Mouse (Mus musculus) CH12.LX (cell line): ENCODE data around the gene Msi2. TPM values are rescaled to one million over a fixed set of nuclear protein-coding genes. Genes with fewer than 3 reads are reported as not detected.

Source experiments
- DNase-seq: peaks from one replicate; pipeline ENCODE4 v3.0.0-alpha.2; 2013; ENCODE audit errors: extremely low read depth
- H3K27ac ChIP-seq: 2 replicates; pipeline ENCODE4 v1.5.1; 2012; ENCODE audit warnings: low read depth, mild to moderate bottlenecking, control low read depth, moderate library complexity; ENCODE audit not compliant: insufficient read depth
- H3K27me3 ChIP-seq: replicated peaks from 2 replicates; pipeline ENCODE3; 2012; ENCODE audit warnings: inconsistent platforms
- H3K36me3 ChIP-seq, 2 experiments: replicated peaks in 1 of 2; 2 replicates each; pipeline versions ENCODE3 to v1.6.1; 2012; ENCODE audit warnings: inconsistent platforms in 1 of 2, low read length in 1 of 2, mild to moderate bottlenecking in 1 of 2, mixed read lengths in 1 of 2, moderate library complexity in 1 of 2; ENCODE audit not compliant: control insufficient read depth in 1 of 2, insufficient read depth in 1 of 2
- H3K4me1 ChIP-seq, 2 experiments: 2 replicates each; pipeline ENCODE4 v1.6.1; 2012; ENCODE audit warnings: inconsistent platforms in 1 of 2, moderate library complexity in 1 of 2; ENCODE audit not compliant: insufficient read depth in 2 of 2, control insufficient read depth in 1 of 2
- H3K4me2 ChIP-seq: 2 replicates; pipeline ENCODE4 v1.6.1; 2012; ENCODE audit warnings: low read depth, mild to moderate bottlenecking, control low read depth; ENCODE audit not compliant: poor library complexity, insufficient read depth, severe bottlenecking
- H3K4me3 ChIP-seq, 3 experiments: fragments of 150-350 bp in 1 of 3; sonication (generic) in 1 of 3; replicated peaks in 1 of 3; 2 replicates each; pipeline versions ENCODE3 to v1.5.1; 2011 to 2012; ENCODE audit warnings: low read depth in 2 of 3, low read length in 2 of 3, mild to moderate bottlenecking in 2 of 3, moderate library complexity in 2 of 3, control low read depth in 1 of 3, improper control_type of control experiment in 1 of 3, inconsistent platforms in 1 of 3, mixed read lengths in 1 of 3; ENCODE audit not compliant: poor library complexity in 1 of 3
- H3K79me2 ChIP-seq: replicated peaks from 2 replicates; pipeline ENCODE4 v1.6.1; 2012; ENCODE audit warnings: mild to moderate bottlenecking, moderate library complexity; ENCODE audit not compliant: control insufficient read depth, poor library complexity, insufficient read depth, severe bottlenecking; ENCODE audit errors: extremely low read depth
- H3K9ac ChIP-seq: 2 replicates; pipeline ENCODE4 v1.6.1; 2012; ENCODE audit warnings: low read depth, mild to moderate bottlenecking, control low read depth, moderate library complexity; ENCODE audit not compliant: insufficient read depth
- H3K9me3 ChIP-seq: replicated peaks from 2 replicates; pipeline ENCODE3; 2012; ENCODE audit warnings: low read length, inconsistent platforms, mixed read lengths
- CHD1 ChIP-seq: IDR thresholded peaks from 2 replicates; pipeline ENCODE4 v1.6.1; 2012; ENCODE audit warnings: low read depth, low read length, improper control_type of control experiment, inconsistent platforms
- CHD2 ChIP-seq: IDR thresholded peaks from 2 replicates; pipeline ENCODE4 v1.6.1; 2011; ENCODE audit warnings: low read length, improper control_type of control experiment
- E2F4 ChIP-seq: IDR thresholded peaks from 2 replicates; pipeline ENCODE4 v1.6.1; 2011; ENCODE audit warnings: low read depth, low read length, improper control_type of control experiment; ENCODE audit not compliant: insufficient replicate concordance
- EP300 ChIP-seq: IDR thresholded peaks from 2 replicates; pipeline ENCODE4 v1.6.1; 2011; ENCODE audit warnings: low read length, improper control_type of control experiment
- ETS1 ChIP-seq: conservative IDR thresholded peaks from 2 replicates; pipeline ENCODE4 v1.6.1; 2012; ENCODE audit warnings: low read depth, mild to moderate bottlenecking, inconsistent platforms, low read length, improper control_type of control experiment, moderate library complexity
- GABPA ChIP-seq: IDR thresholded peaks from 2 replicates; pipeline ENCODE4 v1.6.1; 2012; ENCODE audit warnings: low read depth, low read length, improper control_type of control experiment, inconsistent platforms; ENCODE audit not compliant: insufficient replicate concordance
- IRF4 ChIP-seq: IDR thresholded peaks from 2 replicates; pipeline ENCODE4 v1.6.1; 2014; ENCODE audit warnings: low read depth, mild to moderate bottlenecking, inconsistent platforms, low read length, improper control_type of control experiment
- JUND ChIP-seq: conservative IDR thresholded peaks from 2 replicates; pipeline ENCODE4 v1.6.1; 2011; ENCODE audit warnings: low read depth, low read length, improper control_type of control experiment
- KAT2A ChIP-seq: IDR thresholded peaks from 2 replicates; pipeline ENCODE4 v1.6.1; 2012; ENCODE audit warnings: low read length, improper control_type of control experiment, inconsistent platforms; ENCODE audit not compliant: insufficient replicate concordance
- MAX ChIP-seq: IDR thresholded peaks from 2 replicates; pipeline ENCODE4 v1.6.1; 2011; ENCODE audit warnings: low read length, improper control_type of control experiment
- MAZ ChIP-seq: IDR thresholded peaks from 2 replicates; pipeline ENCODE4 v1.6.1; 2012; ENCODE audit warnings: low read depth, mild to moderate bottlenecking, inconsistent platforms, low read length, improper control_type of control experiment, moderate library complexity
- MXI1 ChIP-seq: IDR thresholded peaks from 2 replicates; pipeline ENCODE4 v1.6.1; 2011; ENCODE audit warnings: mild to moderate bottlenecking, low read depth, low read length, improper control_type of control experiment
- POLR2A ChIP-seq: IDR thresholded peaks from 2 replicates; pipeline ENCODE4 v1.6.1; 2011; ENCODE audit warnings: low read depth, mild to moderate bottlenecking, improper control_type of control experiment, low read length
- SIN3A ChIP-seq: IDR thresholded peaks from 2 replicates; pipeline ENCODE4 v1.6.1; 2012; ENCODE audit warnings: low read length, improper control_type of control experiment, inconsistent platforms
- SMC3 ChIP-seq: IDR thresholded peaks from 2 replicates; pipeline ENCODE4 v1.6.1; 2011; ENCODE audit warnings: low read depth, low read length, improper control_type of control experiment
- TBP ChIP-seq: conservative IDR thresholded peaks from 2 replicates; pipeline ENCODE4 v1.6.1; 2011; ENCODE audit warnings: low read depth, low read length, improper control_type of control experiment
- ZNF384 ChIP-seq: IDR thresholded peaks from 2 replicates; pipeline ENCODE4 v1.6.1; 2012; ENCODE audit warnings: low read depth, low read length, improper control_type of control experiment, inconsistent platforms
- dilution Hi-C: fragments of 300-500 bp; cut with MboI; formaldehyde crosslinking; loops from 2 replicates; pipeline ENCODE4 v1.14.3; 2020; ENCODE audit warnings: low sequenced_read_pairs; ENCODE audit not compliant: extremely low pct_unique_long_range_greater_than_20kb, extremely low pct_ligation_motif_present
- in situ Hi-C: fragments of 300-500 bp; cut with MboI; formaldehyde crosslinking; loops from 3 replicates; pipeline ENCODE4 v1.14.3; 2019; ENCODE audit warnings: low sequenced_read_pairs, low pct_ligation_motif_present, low pct_unique_long_range_greater_than_20kb, mixed read lengths
- polyA plus RNA-seq: library from polyadenylated mRNA; unstranded; fragments of >175 nt; gene quantifications from 2 replicates; pipeline ENCODE4 v1.2.1, GENCODE M21; 2012; ENCODE audit warnings: low read depth; ENCODE audit not compliant: insufficient read length
- total RNA-seq, 2 experiments: library from RNA; depleted of rRNA; stranded (reverse); fragments of 300-350 nt in 1 of 2; fragments of >200 nt in 1 of 2; gene quantifications; 2 replicates each; pipeline ENCODE4 v1.2.3; 2012 to 2014

Msi2 gene
- total and polyA plus RNA-seq, 3 experiments = 40.3 to 73.1 (median 52.6) TPM

DNA sequence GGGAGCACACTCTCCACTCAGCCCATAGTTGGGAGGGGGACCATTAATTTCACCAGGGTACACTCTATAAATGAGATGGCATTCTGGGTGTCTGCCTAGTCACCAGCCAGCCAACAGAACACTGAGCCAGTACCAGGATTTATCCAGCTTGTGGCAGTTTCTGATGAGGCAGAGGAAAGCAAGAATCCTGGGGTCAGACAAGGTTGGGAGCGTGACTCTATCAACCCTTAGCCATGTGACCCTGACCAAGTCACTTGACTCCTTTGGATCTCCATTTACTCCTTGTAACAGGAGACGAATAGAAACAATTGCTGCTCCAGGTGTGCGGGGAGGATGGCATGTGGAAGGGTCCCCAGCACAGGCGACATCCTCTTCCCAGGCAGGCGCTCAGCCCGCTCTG is 174.5 kb downstream of the Msi2 start:
- TF ChIP-seq KAT2A (no peak), SMC3 (no peak), E2F4 (no peak), POLR2A (no peak), ZNF384 (no peak), MAX (no peak), CHD2 (no peak), MXI1 (no peak)
- dilution Hi-C loops = no loop called here
- in situ Hi-C loops = no loop called here

DNA sequence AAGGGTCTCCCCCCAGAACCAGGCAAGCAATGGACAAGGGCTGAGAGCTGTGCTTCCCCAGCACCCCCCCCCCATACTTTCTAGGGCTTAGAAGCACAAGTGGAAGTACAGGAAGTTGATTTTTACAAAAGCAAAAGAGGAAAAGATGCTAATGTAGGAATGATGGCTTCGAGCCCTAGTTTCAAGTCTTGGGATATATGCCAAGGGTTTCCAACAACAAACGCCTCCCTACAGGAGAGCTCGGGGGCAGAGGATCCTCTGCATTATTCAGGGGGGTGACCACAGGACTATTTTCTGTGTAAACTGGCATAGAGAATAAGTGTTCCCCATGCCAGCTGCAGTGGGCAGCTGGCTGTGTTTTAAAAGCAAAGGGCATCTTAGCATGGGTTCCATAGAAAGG is 175.5 kb downstream of the Msi2 start:
- H3K79me2 ChIP-seq = no peaks in the 10 kb centered on the region
- H3K4me3 ChIP-seq = no peak overlapping the region
- no peak overlapping the region for H3K4me2 ChIP-seq
- H3K4me1 ChIP-seq = peaks cover 33 to 72% of the 10 kb centered on the region in 2 experiments
- H3K9me3 ChIP-seq = no peaks in the 10 kb centered on the region
- no peak for DNase-seq
- TF ChIP-seq ZNF384 (no peak), GABPA (no peak), MAZ (no peak), ETS1 (no peak), JUND (no peak), CHD2 (no peak), SIN3A (no peak), EP300 (no peak), CHD1 (no peak), TBP (no peak), IRF4 (no peak)
- H3K27ac ChIP-seq = no peak overlapping the region
- in situ Hi-C loops = no loop called here
- no peak overlapping the region for H3K9ac ChIP-seq
- H3K27me3 ChIP-seq = no peaks in the 10 kb centered on the region
- H3K36me3 ChIP-seq = peaks cover 0 to 59% of the 10 kb centered on the region in 2 experiments
- dilution Hi-C loops = no loop called here

More for the DNA sequence above, 174.5 kb downstream of the Msi2 start:
- DNase-seq = no peak
- no peaks in the 10 kb centered on the region for H3K79me2 ChIP-seq
- no peak overlapping the region for H3K4me2 ChIP-seq
- H3K27me3 ChIP-seq = no peaks in the 10 kb centered on the region
- no peak overlapping the region for H3K4me3 ChIP-seq
- H3K36me3 ChIP-seq = peaks cover 0 to 59% of the 10 kb centered on the region in 2 experiments
- no peak overlapping the region for H3K9ac ChIP-seq
- H3K27ac ChIP-seq = no peak overlapping the region
- no peaks in the 10 kb centered on the region for H3K9me3 ChIP-seq
- H3K4me1 ChIP-seq = peaks cover 25 to 71% of the 10 kb centered on the region in 2 experiments
